Mouse (Mus musculus): ENCODE results near the gene Tnks1bp1.

DNA sequence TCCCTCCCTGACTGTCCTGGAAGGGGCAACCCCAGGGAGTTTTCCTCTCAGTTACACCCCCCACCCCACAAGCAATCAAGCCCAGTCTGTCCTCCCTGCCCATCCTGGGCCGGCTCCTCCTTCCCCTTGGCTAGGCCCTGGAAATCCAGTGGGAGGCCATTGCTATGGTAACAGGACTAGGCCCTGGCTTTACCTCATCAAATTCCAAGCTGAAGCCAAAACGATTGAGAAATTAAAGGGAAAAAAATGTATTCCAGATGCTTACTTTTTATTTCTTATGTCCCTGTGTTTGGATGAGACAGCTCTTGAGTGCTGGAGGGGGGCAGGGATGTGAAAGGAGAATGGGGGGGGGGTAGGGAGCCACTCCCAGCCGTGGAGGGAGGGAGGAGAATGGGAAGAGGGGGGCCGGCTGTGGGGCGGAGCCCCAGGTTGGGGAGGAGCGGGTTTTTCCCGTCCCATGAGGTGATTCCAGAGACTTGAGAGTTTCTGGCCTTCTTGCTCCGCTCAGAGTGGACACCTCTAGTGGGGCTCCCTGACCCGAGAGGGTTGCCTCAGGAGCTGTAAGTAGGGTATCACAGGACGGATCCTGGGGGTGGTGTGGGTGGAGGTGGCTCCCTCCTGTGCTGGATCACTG, 2.3 kb downstream of the Tnks1bp1 start:
- TF ChIP-seq CTCF (IDR thresholded peaks at IDR 0.05; ENCODE audit: low read depth) (no peak), EP300 (optimal IDR thresholded peaks at IDR 0.05) (no peak)

All from stomach, postnatal 0 days (tissue).